Mouse (Mus musculus): ENCODE results near the gene Sgta.

Sgta gene

GRCm38 (mm10) chr10:81019687-81020086 lies 40.3 kb downstream of the Sgta start:
- no peak for DNase-seq (ENCODE audit: low spot score)

GRCm38 (mm10) chr10:81018326-81018725 lies 41.7 kb downstream of the Sgta start:
- DNase-seq (ENCODE audit: low spot score), result peak; percentile 68

GRCm38 (mm10) chr10:81016645-81017044 lies 43.3 kb downstream of the Sgta start:
- DNase-seq (ENCODE audit: low spot score), result peak; percentile 42

- DNase-seq (ENCODE audit: low spot score), result no peak
These were observed 44.3 kb downstream of the Sgta start for GRCm38 (mm10) chr10:81015666-81016065.

GRCm38 (mm10) chr10:81014393-81015384 lies 45.3 kb downstream of the Sgta start, which contains the start of gene Gng7:
Gene Gng7, minus strand, starts transcription at chr10:81014945.
- DNase-seq (ENCODE audit: low spot score), result peak; percentile 91

- no peak for DNase-seq (ENCODE audit: low spot score)
These were observed 49.1 kb downstream of the Sgta start for GRCm38 (mm10) chr10:81010851-81011250.

GRCm38 (mm10) chr10:81007240-81007639 lies 52.7 kb downstream of the Sgta start:
- DNase-seq (ENCODE audit: low spot score), result no peak

- no peak for DNase-seq (ENCODE audit: low spot score)
These were observed 53.8 kb downstream of the Sgta start for GRCm38 (mm10) chr10:81006005-81006677.

GRCm38 (mm10) chr10:81001161-81001560 lies 58.8 kb downstream of the Sgta start:
- no peak for DNase-seq (ENCODE audit: low spot score)

- no peak for DNase-seq (ENCODE audit: low spot score)
These were observed 59.6 kb downstream of the Sgta start for GRCm38 (mm10) chr10:81000197-81001062.

GRCm38 (mm10) chr10:80999362-81000196 lies 60.4 kb downstream of the Sgta start:
- DNase-seq (ENCODE audit: low spot score), result peak; percentile 86

GRCm38 (mm10) chr10:80998778-80999177 lies 61.2 kb downstream of the Sgta start:
- DNase-seq (ENCODE audit: low spot score), result peak; percentile 69

- no peak for DNase-seq (ENCODE audit: low spot score)
These were observed 62.0 kb downstream of the Sgta start for GRCm38 (mm10) chr10:80998021-80998420.

- no peak for DNase-seq (ENCODE audit: low spot score)
These were observed 62.6 kb downstream of the Sgta start for GRCm38 (mm10) chr10:80997332-80997731.

- DNase-seq (ENCODE audit: low spot score), result no peak
These were observed 63.5 kb downstream of the Sgta start for GRCm38 (mm10) chr10:80996501-80996900.

- peak; percentile 72 for DNase-seq (ENCODE audit: low spot score)
These were observed 64.8 kb downstream of the Sgta start for GRCm38 (mm10) chr10:80995091-80995632.

- no peak for DNase-seq (ENCODE audit: low spot score)
These were observed 65.4 kb downstream of the Sgta start for GRCm38 (mm10) chr10:80994621-80995020.
